Mouse (Mus musculus) layer of hippocampus, postnatal 10 days (tissue): ENCODE data around the gene Gsap. TPM values are rescaled to one million over a fixed set of nuclear protein-coding genes. Genes with fewer than 3 reads are reported as not detected.

Source experiments
- DNase-seq, 2 experiments: peaks; one replicate each; pipeline ENCODE4 v3.0.0; 2021; ENCODE audit warnings: low spot score in 2 of 2
- long read RNA-seq: library from polyadenylated mRNA; stranded (forward); transcript quantifications from one replicate; pipeline ENCODE4 v2.0.0, GENCODE M21; 2023
- total RNA-seq, 2 experiments: library from RNA; stranded (reverse); gene quantifications; 2 replicates each; pipeline ENCODE4 v1.2.3; 2021

Gene Gsap
- 10 to 100 TPM; 11.6 to 13.0 TPM for total RNA-seq
- long read RNA-seq, partial matches to known transcripts: 0 of 9 reads
- long read RNA-seq, other reads (novel, unspliced or antisense): 5 of 9 reads

- DNase-seq: peak; percentile 67 to 73
Measured at GRCm38 (mm10) chr5:21185764-21186685, at the start of gene Gsap. Gene Gsap, plus strand, starts transcription at chr5:21186255.

- no peak for DNase-seq
Measured at GRCm38 (mm10) chr5:21136575-21136974, 49.5 kb upstream of the Gsap start.

- peak; percentile 75 to 77 for DNase-seq
Measured at GRCm38 (mm10) chr5:21139505-21139904, 46.5 kb upstream of the Gsap start.

GRCm38 (mm10) chr5:21141133-21141551 is 44.9 kb upstream of the Gsap start:
- DNase-seq: peak; percentile 22 to 35

- DNase-seq: no peak
Measured at GRCm38 (mm10) chr5:21141626-21142025, 44.4 kb upstream of the Gsap start.

GRCm38 (mm10) chr5:21143032-21143431 is 43.0 kb upstream of the Gsap start:
- no peak for DNase-seq

GRCm38 (mm10) chr5:21144506-21145169 is 41.4 kb upstream of the Gsap start:
- no peak for DNase-seq

GRCm38 (mm10) chr5:21148358-21148757 is 37.7 kb upstream of the Gsap start:
- no peak for DNase-seq

- no peak for DNase-seq
Measured at GRCm38 (mm10) chr5:21153672-21154071, 32.4 kb upstream of the Gsap start.

- no peak for DNase-seq
Measured at GRCm38 (mm10) chr5:21156770-21157169, 29.3 kb upstream of the Gsap start.

- DNase-seq: no peak
Measured at GRCm38 (mm10) chr5:21159536-21159935, 26.5 kb upstream of the Gsap start.

- no peak for DNase-seq
Measured at GRCm38 (mm10) chr5:21160781-21161180, 25.3 kb upstream of the Gsap start.

- no peak for DNase-seq
Measured at GRCm38 (mm10) chr5:21163421-21163820, 22.6 kb upstream of the Gsap start.

GRCm38 (mm10) chr5:21168689-21169345 is 17.2 kb upstream of the Gsap start:
- peak; percentile 41 to 58 for DNase-seq

- DNase-seq: no peak
Measured at GRCm38 (mm10) chr5:21169346-21169745, 16.7 kb upstream of the Gsap start.

- DNase-seq: no peak
Measured at GRCm38 (mm10) chr5:21169877-21170276, 16.2 kb upstream of the Gsap start.

- DNase-seq: no peak
Measured at GRCm38 (mm10) chr5:21170440-21170839, 15.6 kb upstream of the Gsap start.

GRCm38 (mm10) chr5:21170898-21171297 is 15.2 kb upstream of the Gsap start:
- peak in 1 of 2 experiments; percentile 35 for DNase-seq

GRCm38 (mm10) chr5:21171336-21171735 is 14.7 kb upstream of the Gsap start:
- DNase-seq: peak; percentile 43 to 47

- peak; percentile 44 to 53 for DNase-seq
Measured at GRCm38 (mm10) chr5:21172316-21172715, 13.7 kb upstream of the Gsap start.
